Mouse (Mus musculus) gastrocnemius, adult 18-20 months (tissue): ENCODE data around the gene Map2k6. TPM values are rescaled to one million over a fixed set of nuclear protein-coding genes. Genes with fewer than 3 reads are reported as not detected.
"Not testable (repeated sequence)": the region's sequence is repeated elsewhere in the genome, so short reads cannot be mapped to it uniquely, and the experiment has no call there.

ENCODE experiments used
- DNase-seq: peaks from one replicate; pipeline ENCODE4 v3.0.0; 2021; ENCODE audit warnings: low spot score
- long read RNA-seq, 2 experiments: library from polyadenylated mRNA; stranded (forward); transcript quantifications; one replicate each; pipeline ENCODE4 v2.0.0; 2021
- total RNA-seq, 2 experiments: library from RNA; stranded (reverse); gene quantifications; 2 replicates each; pipeline ENCODE4 v1.2.3; 2021

The Map2k6 gene
- total RNA-seq, result 10 to 100 TPM; 39.2 to 49.0 TPM
- long read RNA-seq, experiment 1, transcript Map2k6-201 (12 exons, 2,068 nt), result major isoform, 12 of 42 reads
- long read RNA-seq, experiment 1, partial matches to known transcripts, result 4 of 42 reads
- long read RNA-seq, experiment 1, other reads (novel, unspliced or antisense), result 26 of 42 reads
- long read RNA-seq, experiment 2, transcript Map2k6-201 (12 exons, 2,068 nt), result major isoform, 9 of 27 reads
- long read RNA-seq, experiment 2, partial matches to known transcripts, result 5 of 27 reads
- long read RNA-seq, experiment 2, other reads (novel, unspliced or antisense), result 13 of 27 reads

- peak; percentile 88 for DNase-seq
These were observed at the start of gene Map2k6 for GRCm38 (mm10) chr11:110398553-110399239. Gene Map2k6, plus strand, starts transcription at chr11:110399122.

GRCm38 (mm10) chr11:110354261-110354660 lies 44.7 kb upstream of the Map2k6 start:
- no peak for DNase-seq

DNA sequence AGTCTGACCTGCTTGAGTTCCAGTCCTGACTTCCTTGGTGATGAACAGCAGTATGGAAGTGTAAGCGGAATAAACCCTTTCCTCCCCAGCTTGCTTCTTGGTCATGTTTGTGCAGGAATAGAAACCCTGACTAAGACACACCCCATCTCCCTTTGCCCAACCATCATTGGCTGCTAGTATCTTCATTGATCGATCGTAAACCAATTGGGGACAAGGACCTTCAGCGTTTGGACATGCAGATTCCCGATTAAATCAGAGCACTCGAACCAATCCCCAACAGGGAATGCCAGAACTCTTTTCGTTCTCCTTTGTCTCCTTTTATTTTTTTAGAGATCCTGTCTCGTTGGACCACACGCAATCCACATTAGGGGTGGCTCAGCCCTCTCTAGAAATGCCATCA lies 43.8 kb upstream of the Map2k6 start:
- DNase-seq, result not testable (repeated sequence)

- DNase-seq, result peak; percentile 48
These were observed 41.0 kb upstream of the Map2k6 start for GRCm38 (mm10) chr11:110357756-110358551.

- peak; percentile 65 for DNase-seq
These were observed 33.9 kb upstream of the Map2k6 start for GRCm38 (mm10) chr11:110365016-110365415.

GRCm38 (mm10) chr11:110366902-110367301 lies 32.0 kb upstream of the Map2k6 start:
- DNase-seq, result no peak

GRCm38 (mm10) chr11:110367638-110368037 lies 31.3 kb upstream of the Map2k6 start:
- DNase-seq, result no peak

DNA sequence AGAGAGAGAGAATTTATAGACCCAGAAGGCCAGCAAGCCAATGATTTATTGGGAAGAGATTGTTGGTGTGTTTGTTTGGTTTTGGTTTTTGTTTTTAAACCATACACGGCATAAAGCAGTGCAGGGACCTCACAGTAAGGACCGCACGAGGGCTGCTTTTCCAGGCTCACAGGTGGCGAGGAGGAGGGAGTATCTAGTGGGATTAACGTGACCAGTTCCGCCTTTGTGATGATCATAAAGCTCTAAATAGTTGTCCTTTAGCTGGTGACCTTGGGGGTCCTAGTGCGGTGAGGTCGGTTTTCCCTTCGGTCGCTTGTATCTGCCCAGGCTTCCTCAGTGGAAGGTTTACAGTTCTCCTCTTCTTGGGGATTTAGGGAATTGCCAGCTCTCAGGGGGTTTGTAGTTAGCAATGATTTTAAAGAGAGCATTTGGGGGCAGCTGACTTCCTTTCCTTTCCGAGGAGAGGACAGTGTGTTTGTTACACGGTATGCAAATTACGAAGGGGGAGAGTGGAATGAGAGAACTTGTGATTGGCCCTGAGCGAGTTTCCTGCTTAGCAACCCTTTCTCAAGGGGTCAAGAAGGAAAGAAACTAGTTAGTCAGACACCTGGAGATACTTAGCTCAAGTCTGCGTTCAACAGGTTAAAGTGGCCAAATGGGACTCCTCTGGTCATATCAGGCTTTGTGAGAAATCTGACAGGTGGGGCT lies 29.5 kb upstream of the Map2k6 start:
- no peak for DNase-seq

GRCm38 (mm10) chr11:110371827-110372226 lies 27.1 kb upstream of the Map2k6 start:
- no peak for DNase-seq

DNA sequence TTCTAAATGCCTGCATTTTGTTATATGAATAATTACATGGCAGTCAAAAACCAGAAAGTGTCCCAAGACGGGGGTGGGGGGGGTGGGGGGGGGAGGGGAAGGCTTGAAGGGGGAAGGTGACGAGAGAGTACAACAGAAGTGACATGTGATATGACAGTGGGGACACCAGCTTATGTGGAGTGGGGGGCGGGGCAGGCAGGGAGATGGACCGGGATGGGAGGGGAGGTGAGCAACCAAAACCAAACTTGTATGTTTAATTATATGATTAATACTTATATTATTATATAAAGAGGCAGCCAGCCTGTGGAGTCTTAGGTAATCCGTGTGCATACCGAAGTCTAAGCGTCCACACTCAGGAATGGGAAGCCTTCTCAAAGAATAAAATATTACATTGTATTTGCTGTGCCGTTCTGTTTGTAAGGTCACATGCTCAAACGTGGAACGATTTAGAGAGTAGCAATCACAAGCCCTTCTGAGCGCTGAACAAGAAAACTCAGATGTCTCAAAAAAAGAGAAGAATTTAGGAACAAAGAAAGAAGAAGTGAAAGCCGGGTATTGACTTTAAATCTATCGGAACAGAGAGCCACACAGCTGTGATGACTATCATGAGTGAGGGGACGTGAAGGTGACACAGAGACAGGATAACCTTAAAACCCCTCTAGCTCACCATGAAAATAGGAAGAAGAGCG lies 26.5 kb upstream of the Map2k6 start:
- no peak for DNase-seq

DNA sequence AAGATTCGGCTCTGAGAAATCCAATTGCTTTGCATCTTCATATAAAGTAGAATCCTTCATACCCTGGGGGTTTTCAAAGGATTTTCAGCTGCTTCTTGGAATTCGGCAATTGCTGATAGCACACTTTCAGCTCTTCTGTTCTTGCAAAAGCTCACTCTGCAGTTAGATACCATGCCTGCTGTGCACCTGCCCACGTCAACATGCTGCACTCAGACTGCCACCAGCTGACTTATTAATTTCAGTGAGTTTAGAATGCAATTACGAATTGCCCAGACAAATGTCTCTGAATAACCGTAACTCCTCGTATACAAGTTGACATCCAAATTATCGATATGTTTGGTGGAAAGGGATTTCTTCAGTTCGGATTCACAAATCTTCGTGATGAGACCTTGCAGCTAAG lies 24.9 kb upstream of the Map2k6 start:
- DNase-seq, result no peak

- DNase-seq, result peak; percentile 87
These were observed 19.1 kb upstream of the Map2k6 start for GRCm38 (mm10) chr11:110379661-110380309.

- DNase-seq, result no peak
These were observed 18.6 kb upstream of the Map2k6 start for GRCm38 (mm10) chr11:110380310-110380668.

DNA sequence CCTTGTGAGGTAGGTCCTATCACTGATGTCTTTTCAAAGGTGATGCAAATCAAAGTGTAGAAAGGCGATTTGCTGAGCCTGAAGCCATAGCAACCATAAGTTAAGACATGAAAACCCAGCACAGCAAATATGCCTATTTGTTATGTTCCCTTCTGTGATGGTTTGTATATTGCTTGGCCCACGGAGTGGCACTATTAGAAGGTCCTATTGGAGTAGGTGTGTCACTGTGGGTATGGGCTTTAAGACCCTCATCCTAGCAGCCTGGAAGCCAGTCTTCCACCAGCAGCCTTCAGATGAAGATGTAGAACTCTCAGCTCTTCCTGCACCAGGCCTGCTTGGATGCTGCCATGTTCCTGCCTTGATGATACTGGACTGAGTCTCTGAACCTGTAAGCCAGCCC lies 13.4 kb upstream of the Map2k6 start:
- no peak for DNase-seq

- DNase-seq, result no peak
These were observed 6.2 kb upstream of the Map2k6 start for GRCm38 (mm10) chr11:110392763-110393162.

GRCm38 (mm10) chr11:110394788-110395452 lies 4.0 kb upstream of the Map2k6 start:
- no peak for DNase-seq

- no peak for DNase-seq
These were observed 2.8 kb upstream of the Map2k6 start for GRCm38 (mm10) chr11:110396085-110396484.

- DNase-seq, result no peak
These were observed 573 bp downstream of the Map2k6 start for GRCm38 (mm10) chr11:110399240-110400150.

DNA sequence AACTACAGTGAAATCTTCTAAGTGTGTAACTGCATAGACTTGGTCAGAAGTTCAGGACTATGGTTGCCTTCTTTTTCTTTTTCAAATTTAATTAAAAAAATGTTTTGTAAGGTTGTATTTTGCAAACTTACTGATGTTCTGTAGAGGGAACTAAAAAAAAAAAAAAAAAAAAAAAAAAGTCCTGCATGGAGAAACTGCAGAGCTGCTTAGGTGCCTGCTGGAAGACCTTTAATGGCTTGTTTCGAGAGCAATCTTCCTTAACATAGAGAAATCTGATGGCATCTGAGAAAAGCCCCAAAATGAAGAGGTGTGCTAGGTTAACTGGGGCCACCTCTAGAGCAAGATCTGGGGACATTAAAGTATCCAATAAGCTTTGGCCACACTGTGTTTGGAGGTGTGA lies 1.4 kb downstream of the Map2k6 start:
- no peak for DNase-seq
